Comparison of ENCODE assay signal across 8 mouse cellular contexts in genomic region chr2:167605178-167605794, GRCm38 (mm10). TPM values are rescaled to one million over a fixed set of nuclear protein-coding genes. Genes with fewer than 3 reads are reported as not detected.
DNase-seq lines count a peak whose midpoint lies in the region; ATAC-seq and TF ChIP-seq lines count a peak whose summit lies in the region.

No protein-coding gene starts in this region.

- H3K9me3 ChIP-seq in heart, embryonic 14.5 days (ENCODE audit: control insufficient read depth, low read length): no peaks in the 10 kb centered on the region
- H3K9me3 ChIP-seq in liver, embryonic 11.5 days (ENCODE audit: control insufficient read depth, low read length): no peaks in the 10 kb centered on the region
- H3K9me3 ChIP-seq in stomach, embryonic 15.5 days: no peaks in the 10 kb centered on the region

- H3K4me2 ChIP-seq in heart, embryonic 14.5 days (ENCODE audit: low read length): no peak overlapping the region
- no peak overlapping the region for H3K4me2 ChIP-seq in liver, embryonic 11.5 days
- H3K4me2 ChIP-seq in stomach, embryonic 15.5 days: no peak overlapping the region

- H3K9ac ChIP-seq in heart, embryonic 14.5 days (ENCODE audit: low read length): no peak overlapping the region
- no peak overlapping the region for H3K9ac ChIP-seq in liver, embryonic 11.5 days (ENCODE audit: low read depth, low read length)
- no peak overlapping the region for H3K9ac ChIP-seq in stomach, embryonic 15.5 days

- peak; percentile 74 for ATAC-seq in erythroid progenitor cell, adult 5-6 weeks (replicated peaks; ENCODE audit: low FRiP score, poor library complexity, severe bottlenecking)
- peak; percentile 36; the same call in 1 of the 2 replicates for ATAC-seq in heart, embryonic 14.5 days (ENCODE audit: insufficient number of reproducible peaks, insufficient read depth, low FRiP score, low read depth)
- peak; percentile 69; the same call in 1 of the 2 replicates for ATAC-seq in liver, embryonic 11.5 days (replicated peaks; ENCODE audit: low FRiP score)
- peak; percentile 73; the same call in 1 of the 2 replicates for ATAC-seq in stomach, embryonic 15.5 days (ENCODE audit: insufficient read depth, low FRiP score, low read depth)

- TF ChIP-seq CTCF in brain, embryonic 14.5 days (IDR thresholded peaks at IDR 0.05; ENCODE audit: borderline replicate concordance, extremely low read depth, insufficient read depth, insufficient read length): peak; percentile 92

- DNase-seq in B cell, adult 2 months: peak; percentile 89
- peak; percentile 88 for DNase-seq in brain, embryonic 14.5 days (ENCODE audit: low read depth)
- peak; percentile 96 for DNase-seq in kidney, postnatal 10 days
- peak; percentile 79 for DNase-seq in liver, embryonic 11.5 days (ENCODE audit: low spot score)
- DNase-seq in neural tube, embryonic 10.5 days (ENCODE audit: extremely low spot score, low spot score): peak; percentile 89

- H3K36me3 ChIP-seq in heart, embryonic 14.5 days (ENCODE audit: control insufficient read depth, insufficient read depth, low read length): peaks cover 28% of the 10 kb centered on the region
- H3K36me3 ChIP-seq in liver, embryonic 11.5 days (ENCODE audit: control insufficient read depth, insufficient read depth, low read length): peaks cover 15% of the 10 kb centered on the region
- peaks cover 11% of the 10 kb centered on the region for H3K36me3 ChIP-seq in stomach, embryonic 15.5 days

- peaks cover 10 to 21% of the 10 kb centered on the region in 2 experiments; a peak in 3 of 4 replicates for H3K4me1 ChIP-seq in heart, embryonic 14.5 days (ENCODE audit: control insufficient read depth in 2 of 2, insufficient read depth in 2 of 2, low read length in 2 of 2)
- peaks cover 2% of the 10 kb centered on the region; the same call in 1 of the 2 replicates for H3K4me1 ChIP-seq in liver, embryonic 11.5 days (replicated peaks; ENCODE audit: control insufficient read depth, insufficient read depth, low read length)
- H3K4me1 ChIP-seq in stomach, embryonic 15.5 days: peaks cover 16% of the 10 kb centered on the region

- no peak overlapping the region for H3K4me3 ChIP-seq in heart, embryonic 14.5 days (ENCODE audit: control insufficient read depth in 1 of 2, insufficient read depth in 1 of 2, low read depth in 1 of 2, low read length in 2 of 2)
- no peak overlapping the region for H3K4me3 ChIP-seq in liver, embryonic 11.5 days (ENCODE audit: low read depth, low read length)
- H3K4me3 ChIP-seq in stomach, embryonic 15.5 days (replicated peaks): no peak overlapping the region

- no peak overlapping the region for H3K27ac ChIP-seq in heart, embryonic 14.5 days (replicated peaks in 1 of 2; ENCODE audit: control insufficient read depth in 1 of 2, insufficient read depth in 1 of 2, low read depth in 2 of 2, low read length in 2 of 2)
- H3K27ac ChIP-seq in liver, embryonic 11.5 days (ENCODE audit: low read depth, low read length): no peak overlapping the region
- no peak overlapping the region for H3K27ac ChIP-seq in stomach, embryonic 15.5 days

- 17% methylated on average over 11 of the region's 11 CpGs for WGBS in heart, embryonic 14.5 days
- WGBS in liver, embryonic 11.5 days: 26% methylated on average over 11 of the region's 11 CpGs
- WGBS in stomach, embryonic 15.5 days: 27% methylated on average over 11 of the region's 11 CpGs

- no peak for TF ChIP-seq POLR2A in brain, embryonic 14.5 days (IDR thresholded peaks at IDR 0.05; ENCODE audit: borderline replicate concordance, extremely low read depth, insufficient read depth, insufficient read length, poor library complexity, severe bottlenecking)

- no peaks in the 10 kb centered on the region for H3K27me3 ChIP-seq in heart, embryonic 14.5 days (ENCODE audit: control insufficient read depth, insufficient read depth, low read length)
- H3K27me3 ChIP-seq in liver, embryonic 11.5 days (replicated peaks; ENCODE audit: control insufficient read depth, insufficient read depth, low read length): no peaks in the 10 kb centered on the region
- 0 out of 2 replicates have a peak, but pooled peaks cover 5% of the 10 kb centered on the region for H3K27me3 ChIP-seq in stomach, embryonic 15.5 days (replicated peaks)

RNA-seq across cellular contexts. Expression of gene Ube2v1, which starts 26.6 kb away (rescaled TPM):
- 144 and 183 TPM in 2 replicates for polyA plus RNA-seq in brain, embryonic 14.5 days (2012; rRNA removed)
- total RNA-seq in erythroid progenitor cell, adult 5-6 weeks (2015; ENCODE audit: low replicate concordance): 186 and 189 TPM in 2 replicates
- total RNA-seq in erythroid progenitor cell, adult 5-6 weeks (2017; ENCODE audit: low replicate concordance): 82.3 and 114 TPM in 2 replicates
- 166 and 175 TPM in 2 replicates for polyA plus RNA-seq in heart, embryonic 14.5 days (2014; fragmentation: Nextera tagmentation; extraction: Ambion mirVana)
- polyA plus RNA-seq in liver, embryonic 11.5 days (2014; fragmentation: Nextera tagmentation; extraction: Ambion mirVana): 304 and 308 TPM in 2 replicates
- 250 and 281 TPM in 2 replicates for polyA plus RNA-seq in stomach, embryonic 15.5 days (2015; fragmentation: Nextera tagmentation; extraction: Ambion mirVana)

RNA-seq across cellular contexts. Expression of gene Gm20431, which starts 56.0 kb away (rescaled TPM):
- 3.5 and 9.4 TPM in 2 replicates for polyA plus RNA-seq in brain, embryonic 14.5 days (2012; rRNA removed)
- not detected in 2 replicates for total RNA-seq in erythroid progenitor cell, adult 5-6 weeks (2015; ENCODE audit: low replicate concordance)
- total RNA-seq in erythroid progenitor cell, adult 5-6 weeks (2017; ENCODE audit: low replicate concordance): not detected in 2 replicates
- polyA plus RNA-seq in heart, embryonic 14.5 days (2014; fragmentation: Nextera tagmentation; extraction: Ambion mirVana): 0.19 and 5.2 TPM in 2 replicates
- polyA plus RNA-seq in liver, embryonic 11.5 days (2014; fragmentation: Nextera tagmentation; extraction: Ambion mirVana): 3.8 and 4.9 TPM in 2 replicates
- polyA plus RNA-seq in stomach, embryonic 15.5 days (2015; fragmentation: Nextera tagmentation; extraction: Ambion mirVana): 3.5 and 9.6 TPM in 2 replicates
